Mouse (Mus musculus) mouse embryonic stem cell (cell line): ENCODE results near the gene Rab5c.

Experiments
- in situ Hi-C, 2 experiments: fragments of 300-500 bp; cut with MboI; formaldehyde crosslinking; loops; 1 replicate in 1 of 2; 3 replicates in 1 of 2; pipeline ENCODE4 v1.14.3; 2019 to 2020; ENCODE audit warnings: low sequenced_read_pairs in 2 of 2, low pct_unique_long_range_greater_than_20kb in 1 of 2, mixed read lengths in 1 of 2; ENCODE audit not compliant: unreplicated experiment in 1 of 2

The Rab5c gene

GRCm38 (mm10) chr11:100681826-100682225 is 56.2 kb downstream of the Rab5c start:
- in situ Hi-C loops = no loop called here

GRCm38 (mm10) chr11:100677810-100678209 is 60.2 kb downstream of the Rab5c start:
- in situ Hi-C loops = no loop called here

GRCm38 (mm10) chr11:100673169-100673568 is 64.8 kb downstream of the Rab5c start:
- in situ Hi-C loops = no loop called here

- in situ Hi-C loops = no loop called here
Observed at GRCm38 (mm10) chr11:100671956-100672355, 66.1 kb downstream of the Rab5c start.

GRCm38 (mm10) chr11:100671049-100671448 is 67.0 kb downstream of the Rab5c start:
- in situ Hi-C loops = no loop called here
